Mouse (Mus musculus) kidney, adult 2 months (tissue): ENCODE data around the gene Tmem108. TPM values are rescaled to one million over a fixed set of nuclear protein-coding genes. Genes with fewer than 3 reads are reported as not detected.

Experiments
- DNase-seq: peaks from one replicate; pipeline ENCODE4 v3.0.0; 2021
- H3K27ac ChIP-seq: fragments of 200-500 bp; 2 replicates; pipeline ENCODE4 v1.5.1; 2012; ENCODE audit warnings: low read depth, low read length, control low read depth, inconsistent platforms; ENCODE audit not compliant: insufficient read depth
- H3K27me3 ChIP-seq: fragments of 200-500 bp; replicated peaks from 2 replicates; pipeline ENCODE4 v1.6.1; 2012; ENCODE audit warnings: mild to moderate bottlenecking, moderate library complexity, low read length, inconsistent platforms; ENCODE audit not compliant: control insufficient read depth, insufficient read depth
- H3K36me3 ChIP-seq: fragments of 200-500 bp; 2 replicates; pipeline ENCODE4 v1.6.1; 2012; ENCODE audit warnings: mild to moderate bottlenecking, moderate library complexity, low read length, inconsistent platforms; ENCODE audit not compliant: control insufficient read depth, insufficient read depth
- H3K4me1 ChIP-seq: fragments of 200-500 bp; 2 replicates; pipeline ENCODE4 v1.6.1; 2011; ENCODE audit warnings: low read length; ENCODE audit not compliant: control insufficient read depth, insufficient read depth
- H3K4me3 ChIP-seq: fragments of 200-500 bp; 2 replicates; pipeline ENCODE4 v1.5.1; 2011; ENCODE audit warnings: mild to moderate bottlenecking, low read depth, low read length, control low read depth; ENCODE audit not compliant: insufficient read depth
- CTCF ChIP-seq: fragments of 200-500 bp; conservative IDR thresholded peaks from 2 replicates; pipeline ENCODE4 v1.5.1; 2011; ENCODE audit warnings: low read depth, mild to moderate bottlenecking, control low read depth, low read length, moderate library complexity, mixed read lengths; ENCODE audit not compliant: insufficient read depth, insufficient read length
- POLR2A ChIP-seq: fragments of 200-500 bp; IDR thresholded peaks from one replicate; pipeline ENCODE4 v1.6.1; 2011; ENCODE audit warnings: low read depth, low read length, control low read depth
- WGBS: fragments of 180-500 bp; shearing (Covaris S2); methylation state at CpG from one replicate; pipeline ENCODE4 v1.1.7; 2018; 5-methylcytosine and 5-hydroxymethylcytosine counted together
- polyA plus RNA-seq: library from polyadenylated mRNA; depleted of rRNA; stranded (reverse); fragments of >200 nt; gene quantifications from 2 replicates; pipeline ENCODE4 v1.2.3, GENCODE M21; 2012

The Tmem108 gene
- polyA plus RNA-seq, 1 experiment: 7.1 TPM

DNA sequence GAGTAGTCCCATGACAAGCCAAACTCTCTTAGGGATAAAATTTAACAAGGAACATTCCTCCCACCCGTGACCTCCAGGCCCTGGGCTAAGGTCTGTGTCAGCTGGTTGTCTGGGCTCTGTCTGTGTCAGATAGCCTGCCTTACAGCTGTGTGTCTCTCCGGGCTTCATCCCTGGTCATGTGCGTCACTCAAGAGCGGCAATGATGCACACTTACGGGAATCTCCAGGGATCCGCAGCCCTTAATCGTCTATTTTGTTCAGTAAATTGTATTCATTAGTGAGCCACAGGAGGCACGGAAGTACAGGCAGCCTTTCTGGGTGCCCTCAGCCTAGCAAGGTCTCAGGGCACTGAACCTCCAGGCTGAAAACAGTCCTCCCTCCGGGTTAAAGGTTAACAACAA, 10.1 kb downstream of the Tmem108 start:
- Histone ChIP-seq H3K4me3 (no peak overlapping the region), H3K36me3 (no peaks in the 10 kb centered on the region), H3K27me3 (no peaks in the 10 kb centered on the region), H3K4me1 (peaks cover 6% of the 10 kb centered on the region), H3K27ac (peak overlapping the region; percentile 67)
- peak; percentile 75 for DNase-seq
- WGBS: 46% methylated on average over 9 of the region's 9 CpGs
- no peak for TF ChIP-seq POLR2A
- no peak for TF ChIP-seq CTCF

DNA sequence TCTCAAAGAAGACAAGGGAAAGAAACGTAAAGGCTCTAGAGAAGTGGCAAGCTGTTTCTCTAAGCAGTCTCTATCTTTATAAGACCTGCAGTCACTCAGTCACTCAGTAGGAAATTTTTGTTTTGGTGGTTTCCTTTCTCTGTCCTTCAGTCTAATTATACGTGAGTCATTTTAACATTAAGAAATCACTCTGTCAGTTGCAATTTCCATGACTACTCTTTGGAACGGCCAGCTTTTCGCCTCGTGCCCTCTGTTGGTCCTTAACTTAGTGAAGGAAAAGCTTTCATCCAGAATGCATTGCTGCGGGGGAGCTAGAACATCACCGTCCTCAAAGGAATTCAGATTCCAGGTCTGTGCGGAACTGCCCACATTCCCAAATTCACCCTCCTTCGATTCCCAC, 11.1 kb downstream of the Tmem108 start:
- 45% methylated on average over 9 of the region's 9 CpGs for WGBS
- peak; percentile 38 for DNase-seq
- peaks cover 6% of the 10 kb centered on the region for H3K4me1 ChIP-seq
- H3K4me3 ChIP-seq: no peak overlapping the region
- TF ChIP-seq POLR2A (no peak), CTCF (no peak)
- peak overlapping the region; percentile 57 for H3K27ac ChIP-seq
- H3K36me3 ChIP-seq: no peaks in the 10 kb centered on the region
- H3K27me3 ChIP-seq: no peaks in the 10 kb centered on the region

DNA sequence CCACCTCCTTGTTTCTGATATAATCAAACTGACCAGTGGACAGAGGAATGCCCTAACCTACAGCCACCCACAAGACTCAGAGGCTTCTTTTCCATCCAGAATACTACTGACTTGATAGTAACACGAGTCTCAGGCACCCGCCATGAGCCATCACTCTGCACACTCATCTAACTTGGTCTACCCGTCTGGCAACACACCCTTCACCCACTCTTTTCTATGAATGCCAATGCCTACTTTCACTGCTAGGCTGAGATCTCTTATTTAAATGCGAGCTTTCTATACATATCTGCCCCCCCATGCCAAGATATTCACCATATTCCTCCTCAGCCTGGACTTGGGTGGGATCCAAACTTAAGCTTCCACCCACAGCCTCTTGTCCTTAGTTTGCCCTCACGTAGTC, 15.0 kb downstream of the Tmem108 start:
- no peak for DNase-seq
- WGBS: 94% methylated on average over 5 of the region's 5 CpGs
- no peaks in the 10 kb centered on the region for H3K27me3 ChIP-seq
- no peak for TF ChIP-seq POLR2A
- no peak for TF ChIP-seq CTCF
- no peak overlapping the region for H3K4me3 ChIP-seq
- peaks cover 4% of the 10 kb centered on the region for H3K4me1 ChIP-seq
- no peaks in the 10 kb centered on the region for H3K36me3 ChIP-seq
- H3K27ac ChIP-seq: no peak overlapping the region

DNA sequence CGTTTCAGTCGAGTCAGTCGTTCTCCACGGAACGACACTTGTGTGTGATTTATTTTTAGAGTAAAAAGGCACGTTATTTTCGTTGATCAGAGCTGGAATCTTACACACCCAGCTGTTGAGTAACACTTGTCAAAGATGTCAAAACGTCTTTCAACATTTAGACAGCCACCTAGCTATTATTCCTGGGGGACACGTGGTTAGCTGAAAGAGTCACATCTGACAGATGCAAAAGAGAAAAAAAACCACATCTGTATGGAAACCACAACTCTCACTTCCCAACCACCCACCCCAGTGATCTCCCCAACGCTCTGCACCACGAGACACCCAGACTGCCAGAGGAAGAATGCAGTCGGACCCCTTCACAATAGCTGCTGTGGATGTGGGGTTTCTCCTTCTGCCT, 21.5 kb downstream of the Tmem108 start:
- Histone ChIP-seq H3K4me1 (no peaks in the 10 kb centered on the region), H3K36me3 (no peaks in the 10 kb centered on the region), H3K27ac (no peak overlapping the region), H3K27me3 (no peaks in the 10 kb centered on the region), H3K4me3 (no peak overlapping the region)
- TF ChIP-seq CTCF (no peak), POLR2A (no peak)
- DNase-seq: no peak
- 64% methylated on average over 12 of the region's 12 CpGs for WGBS

DNA sequence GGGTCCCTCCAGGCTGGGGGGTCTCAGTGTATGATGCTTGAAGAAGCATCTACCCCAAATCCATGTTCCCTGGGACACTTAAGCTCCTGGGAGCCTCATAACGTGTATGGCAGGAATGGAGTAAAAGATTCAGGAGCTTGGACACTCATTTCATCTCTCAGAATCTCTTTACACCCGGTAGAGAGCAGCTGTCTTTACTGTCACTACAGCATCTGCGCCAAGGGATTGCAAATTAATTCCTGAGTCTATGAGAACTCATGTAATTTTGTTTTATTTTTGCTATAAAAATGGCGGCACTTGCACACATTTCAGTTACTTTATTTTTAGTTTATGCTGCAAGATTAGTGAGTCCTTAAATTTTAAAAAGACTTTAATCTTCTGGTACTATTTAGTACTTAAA, 22.6 kb downstream of the Tmem108 start:
- H3K4me1 ChIP-seq: no peaks in the 10 kb centered on the region
- no peak for TF ChIP-seq POLR2A
- no peak for TF ChIP-seq CTCF
- H3K27ac ChIP-seq: no peak overlapping the region
- DNase-seq: no peak
- no peaks in the 10 kb centered on the region for H3K27me3 ChIP-seq
- no peak overlapping the region for H3K4me3 ChIP-seq
- H3K36me3 ChIP-seq: no peaks in the 10 kb centered on the region
- 88% methylated on average over 4 of the region's 4 CpGs for WGBS

DNA sequence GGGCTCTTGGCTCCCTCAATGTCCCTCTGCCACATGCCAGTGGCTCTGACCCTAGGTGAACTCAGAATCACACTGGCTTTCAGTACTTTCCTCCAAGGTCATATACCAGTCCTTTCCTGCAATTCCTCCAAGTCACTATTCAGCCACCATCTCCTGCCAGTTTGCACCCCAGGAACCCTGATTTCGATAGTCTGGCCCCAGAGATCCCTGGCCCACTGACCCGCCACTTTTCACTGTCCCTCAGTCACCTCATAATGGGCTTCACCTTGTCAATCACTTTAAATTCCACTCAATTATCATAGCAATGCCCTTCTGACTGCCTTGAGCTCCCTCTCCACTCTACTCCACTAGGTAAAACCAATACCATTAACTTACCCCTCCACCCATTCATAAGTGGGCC, 31.9 kb downstream of the Tmem108 start:
- no peaks in the 10 kb centered on the region; the same call in 1 of the 2 replicates for H3K4me1 ChIP-seq
- H3K27me3 ChIP-seq: no peaks in the 10 kb centered on the region
- no peak overlapping the region for H3K27ac ChIP-seq
- DNase-seq: peak; percentile 19
- no peaks in the 10 kb centered on the region for H3K36me3 ChIP-seq
- TF ChIP-seq POLR2A (no peak), CTCF (no peak)
- 72% methylated on average over 2 of the region's 2 CpGs for WGBS
- no peak overlapping the region for H3K4me3 ChIP-seq

DNA sequence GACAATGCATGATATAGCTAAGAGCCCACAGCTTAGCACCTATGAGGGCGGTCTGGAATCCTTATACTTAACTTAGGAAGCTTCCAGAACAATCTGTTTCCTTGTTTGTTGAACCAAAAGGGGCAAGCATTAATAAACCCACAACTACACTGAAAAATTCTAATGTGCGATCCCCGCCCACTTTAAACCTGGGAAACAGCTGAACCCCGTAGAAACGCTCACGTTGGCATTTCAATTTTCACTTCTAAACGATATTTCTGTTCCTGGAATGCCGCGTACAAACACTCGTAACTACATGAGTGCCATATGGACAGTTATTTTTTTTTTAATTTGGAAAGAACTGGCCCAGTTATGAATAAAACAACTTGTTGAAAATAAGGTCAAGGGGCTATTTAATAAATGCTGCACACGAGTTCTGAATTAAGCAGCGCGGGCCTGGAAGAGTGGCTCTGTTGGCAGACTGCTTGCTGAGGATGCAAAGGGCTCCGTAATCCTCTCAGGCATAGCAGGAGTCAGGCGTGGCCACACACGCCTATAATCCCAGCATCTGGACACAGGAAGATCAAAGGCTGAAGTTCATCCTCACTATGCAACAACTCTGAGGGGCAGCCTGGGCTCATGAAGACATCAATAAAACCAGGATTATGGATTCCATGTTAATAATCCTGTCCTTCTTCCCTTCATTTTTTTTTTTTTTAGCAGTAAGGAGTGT, 34.7 kb downstream of the Tmem108 start:
- peaks cover 2% of the 10 kb centered on the region; the same call in 1 of the 2 replicates for H3K4me1 ChIP-seq
- WGBS: 75% methylated on average over 16 of the region's 16 CpGs
- H3K27ac ChIP-seq: no peak overlapping the region
- DNase-seq: peak; percentile 52
- no peak for TF ChIP-seq CTCF
- TF ChIP-seq POLR2A: no peak
- H3K36me3 ChIP-seq: no peaks in the 10 kb centered on the region
- H3K27me3 ChIP-seq: no peaks in the 10 kb centered on the region
- H3K4me3 ChIP-seq: no peak overlapping the region
